Mouse (Mus musculus) heart, postnatal 0 days (tissue): Measurements from ENCODE around the gene Slc12a4.

Source experiments
- CTCF ChIP-seq: IDR thresholded peaks from 2 replicates; pipeline ENCODE4 v1.5.1; 2016; ENCODE audit warnings: antibody characterized with exemption, control low read depth, low read depth
- EP300 ChIP-seq: IDR thresholded peaks from 2 replicates; pipeline ENCODE4 v1.6.1; 2016; ENCODE audit warnings: antibody characterized with exemption, low read depth

- no peak for TF ChIP-seq CTCF
- no peak for TF ChIP-seq EP300
Measured at GRCm38 (mm10) chr8:106007135-106007534, 41.2 kb upstream of the Slc12a4 start.
